Mouse (Mus musculus) kidney, embryonic 16.5 days (tissue): ENCODE data around the gene Atp8a1. TPM values are rescaled to one million over a fixed set of nuclear protein-coding genes. Genes with fewer than 3 reads are reported as not detected.

ENCODE experiments used
- ATAC-seq: fragments of 200-750 bp; cut with Nextera tagmentation; 2 replicates; pipeline ENCODE4 v1.8.0; 2017; ENCODE audit warnings: moderate TSS enrichment; ENCODE audit not compliant: low FRiP score, low TSS enrichment
- H3K27ac ChIP-seq: fragments of 300-500 bp; sonication (generic); 2 replicates; pipeline ENCODE4 v1.5.1; 2014; ENCODE audit warnings: low read length
- H3K27me3 ChIP-seq: fragments of 300-500 bp; sonication (generic); 2 replicates; pipeline ENCODE4 v1.6.1; 2014; ENCODE audit warnings: low read length, control low read depth, mixed read lengths; ENCODE audit not compliant: insufficient read depth
- H3K36me3 ChIP-seq: fragments of 300-500 bp; sonication (generic); 2 replicates; pipeline ENCODE4 v1.6.1; 2014; ENCODE audit warnings: low read length, control low read depth, mixed read lengths; ENCODE audit not compliant: insufficient read depth
- H3K4me1 ChIP-seq: fragments of 300-500 bp; sonication (generic); 2 replicates; pipeline ENCODE4 v1.6.1; 2014; ENCODE audit warnings: low read length, control low read depth, mixed read lengths; ENCODE audit not compliant: insufficient read depth
- H3K4me2 ChIP-seq: fragments of 300-500 bp; sonication (generic); replicated peaks from 2 replicates; pipeline ENCODE4 v1.6.1; 2014; ENCODE audit warnings: low read depth, low read length
- H3K4me3 ChIP-seq: fragments of 300-500 bp; sonication (generic); 2 replicates; pipeline ENCODE4 v1.5.1; 2014; ENCODE audit warnings: mild to moderate bottlenecking, low read length
- H3K9ac ChIP-seq: fragments of 300-500 bp; sonication (generic); replicated peaks from 2 replicates; pipeline ENCODE4 v1.6.1; 2014; ENCODE audit warnings: low read length
- H3K9me3 ChIP-seq: fragments of 300-500 bp; sonication (generic); 2 replicates; pipeline ENCODE4 v1.6.1; 2016; ENCODE audit warnings: low read length, control low read depth
- WGBS: fragments of 180-500 bp; shearing (Covaris S2); extraction: QIAGEN DNeasy Blood & Tissue Kit; methylation state at CpG from one replicate; pipeline ENCODE4 v1.1.7; 2014; 5-methylcytosine and 5-hydroxymethylcytosine counted together
- microRNA-seq: library from miRNA; unstranded; fragments of <30 nt; microRNA quantifications from one replicate; pipeline ENCODE4, GENCODE M21; 2016
- polyA plus RNA-seq: library from polyadenylated mRNA; unstranded; fragments of >200 nt; fragmentation: Nextera tagmentation; extraction: Ambion mirVana; gene quantifications from 2 replicates; pipeline ENCODE4 v1.2.1, GENCODE M21; 2015

Gene Atp8a1
- polyA plus RNA-seq, 1 experiment from 2014 or later: 10.7 TPM

DNA sequence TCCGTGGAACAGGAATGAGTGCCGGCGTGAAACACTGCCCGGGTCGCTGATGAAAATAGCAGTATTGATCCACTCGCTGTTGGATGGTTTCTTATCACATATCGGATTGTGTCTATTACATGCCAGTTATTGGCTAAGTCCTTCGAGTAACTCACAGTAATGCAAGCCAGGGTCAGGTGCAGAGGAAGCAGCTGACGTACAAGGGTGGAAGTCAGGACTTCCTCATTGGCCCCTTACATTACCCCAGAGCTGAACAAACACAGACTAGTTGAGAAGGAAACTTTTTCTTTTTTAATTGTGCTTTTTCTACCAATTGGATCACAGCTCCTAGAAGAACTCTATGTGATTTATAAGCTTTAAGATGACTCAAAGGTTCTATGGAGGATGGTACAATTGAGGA, 247.3 kb downstream of the Atp8a1 start:
- no peak overlapping the region for H3K4me3 ChIP-seq
- peaks cover 14% of the 10 kb centered on the region for H3K4me1 ChIP-seq
- ATAC-seq: no peak
- H3K4me2 ChIP-seq: no peak overlapping the region
- H3K9me3 ChIP-seq: no peaks in the 10 kb centered on the region
- H3K27ac ChIP-seq: no peak overlapping the region
- H3K27me3 ChIP-seq: peaks cover 2% of the 10 kb centered on the region; the same call in 1 of the 2 replicates
- H3K36me3 ChIP-seq: no peaks in the 10 kb centered on the region
- 77% methylated on average over 9 of the region's 9 CpGs for WGBS
- H3K9ac ChIP-seq: no peak overlapping the region

DNA sequence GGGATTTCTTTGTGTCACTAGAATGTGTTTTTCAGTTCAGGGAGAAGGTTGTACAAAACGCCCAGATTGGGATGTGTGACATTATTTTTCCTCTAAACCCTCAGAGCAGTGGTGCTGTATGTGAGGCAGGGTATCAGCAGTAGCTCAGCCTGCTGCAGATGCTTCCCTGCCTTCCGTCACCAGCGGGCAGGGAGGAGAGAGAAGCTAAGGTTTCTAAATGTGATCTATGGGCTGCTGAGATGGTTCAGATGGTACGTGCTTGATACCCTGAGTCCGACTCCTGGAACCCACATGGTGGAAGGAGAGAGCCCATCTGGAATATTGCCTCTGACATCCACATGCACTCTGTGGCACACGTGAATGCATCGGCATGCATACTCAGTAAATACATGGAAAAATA, 251.6 kb downstream of the Atp8a1 start:
- peaks cover 8% of the 10 kb centered on the region; the same call in 1 of the 2 replicates for H3K4me1 ChIP-seq
- H3K9me3 ChIP-seq: no peaks in the 10 kb centered on the region
- ATAC-seq: 0 out of 2 replicates have a peak, but pooled peaks have one; percentile 59
- WGBS: 38% methylated on average over 7 of the region's 7 CpGs
- no peaks in the 10 kb centered on the region for H3K27me3 ChIP-seq
- H3K9ac ChIP-seq: no peak overlapping the region
- no peaks in the 10 kb centered on the region for H3K36me3 ChIP-seq
- H3K4me3 ChIP-seq: no peak overlapping the region
- H3K4me2 ChIP-seq: no peak overlapping the region
- no peak overlapping the region for H3K27ac ChIP-seq

DNA sequence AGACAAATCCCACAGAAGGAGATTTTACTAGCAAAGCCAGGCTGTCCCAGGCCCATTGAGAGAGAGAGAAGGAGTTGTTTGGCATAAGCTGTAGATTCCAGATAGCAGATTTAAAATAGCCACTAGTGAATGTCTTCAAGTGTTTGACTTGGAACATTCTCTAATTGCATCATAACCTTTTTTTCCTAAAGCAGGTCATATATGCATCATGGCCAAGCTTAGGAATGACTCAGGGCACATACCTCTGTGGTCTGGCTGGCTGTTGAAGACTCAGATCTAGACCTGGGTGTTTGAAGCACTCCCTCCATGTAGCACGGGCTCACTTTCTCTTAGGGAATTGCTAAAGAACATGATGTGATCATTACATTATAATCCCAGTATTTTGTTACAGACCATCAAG, 252.2 kb downstream of the Atp8a1 start:
- WGBS: 66% methylated on average over 1 of the region's 1 CpGs
- H3K27ac ChIP-seq: no peak overlapping the region

DNA sequence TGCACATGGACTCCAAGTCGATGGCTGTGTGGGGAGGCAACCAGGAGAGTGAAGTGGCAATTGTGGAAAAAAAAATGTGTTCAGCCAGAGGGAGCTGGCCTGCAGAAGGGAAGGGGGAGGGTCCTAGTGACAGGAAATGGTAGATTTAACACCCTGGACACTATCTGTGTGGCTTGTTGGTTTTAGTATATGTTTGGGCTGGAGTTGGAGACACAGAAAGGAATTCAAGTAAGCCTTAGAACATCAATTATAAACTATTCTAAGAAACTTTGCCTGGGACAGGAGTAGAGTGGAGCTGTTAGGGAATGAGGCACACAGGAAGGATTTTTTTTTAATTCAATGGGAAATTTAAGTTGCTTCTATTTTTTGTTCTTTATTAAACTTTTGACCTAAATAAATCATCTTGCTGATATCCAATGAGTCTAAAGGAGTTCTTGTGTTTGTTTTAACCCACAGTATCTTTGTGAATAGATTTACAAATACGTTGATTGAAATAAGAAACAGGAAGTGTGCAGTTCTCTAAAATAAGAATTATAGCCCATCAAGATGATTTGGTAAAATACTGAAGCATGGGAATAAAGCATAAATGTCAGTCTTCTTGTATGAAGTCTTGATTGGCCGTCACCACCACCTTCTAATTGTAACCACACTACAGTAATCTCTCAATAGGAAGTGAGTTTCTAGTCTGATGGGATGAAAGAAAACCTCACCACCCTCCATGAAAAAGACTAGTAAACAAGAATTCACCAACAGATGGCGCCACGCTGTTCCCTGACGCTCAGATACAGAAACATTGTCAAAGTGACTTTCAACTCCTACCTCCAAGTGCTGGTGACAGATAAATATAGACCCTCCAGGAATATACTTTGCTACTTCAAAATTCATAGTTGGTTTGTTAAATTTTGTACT, 267.3 kb downstream of the Atp8a1 start:
- no peak overlapping the region for H3K4me2 ChIP-seq
- H3K27ac ChIP-seq: peak overlapping the region; percentile 84
- WGBS: 38% methylated on average over 6 of the region's 6 CpGs
- H3K4me3 ChIP-seq: no peak overlapping the region
- peak; percentile 65 for ATAC-seq
- no peaks in the 10 kb centered on the region for H3K36me3 ChIP-seq
- H3K4me1 ChIP-seq: peaks cover 4% of the 10 kb centered on the region; the same call in 1 of the 2 replicates
- H3K27me3 ChIP-seq: no peaks in the 10 kb centered on the region
- H3K9me3 ChIP-seq: no peaks in the 10 kb centered on the region
- H3K9ac ChIP-seq: no peak overlapping the region

More for the DNA sequence above, 252.2 kb downstream of the Atp8a1 start:
- no peak overlapping the region for H3K4me3 ChIP-seq
- H3K9me3 ChIP-seq: no peaks in the 10 kb centered on the region
- no peaks in the 10 kb centered on the region for H3K36me3 ChIP-seq
- peaks cover 4% of the 10 kb centered on the region; the same call in 1 of the 2 replicates for H3K4me1 ChIP-seq
- no peak for ATAC-seq
- H3K27me3 ChIP-seq: no peaks in the 10 kb centered on the region
- H3K9ac ChIP-seq: no peak overlapping the region
- no peak overlapping the region for H3K4me2 ChIP-seq

DNA sequence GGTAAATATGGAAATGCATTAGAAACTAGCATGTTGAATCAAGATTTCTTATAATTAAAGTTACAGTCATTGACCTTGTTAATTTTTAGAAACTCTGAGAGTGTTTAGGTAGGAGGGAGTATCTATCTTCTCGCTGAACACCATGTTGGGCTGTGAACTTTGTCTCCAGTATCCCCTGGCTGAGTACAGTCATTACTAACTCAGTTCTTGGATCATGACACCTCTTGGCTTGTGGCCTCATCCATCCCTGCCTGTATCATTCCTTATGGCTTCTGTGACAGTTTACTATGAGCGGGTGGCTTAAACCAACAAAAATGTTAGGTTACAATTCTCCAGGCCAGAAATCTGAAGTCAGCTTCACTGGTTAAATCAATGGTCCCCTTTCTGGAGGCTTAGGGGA, 271.5 kb downstream of the Atp8a1 start:
- WGBS: 70% methylated on average over 2 of the region's 2 CpGs
- Histone ChIP-seq H3K9me3 (no peaks in the 10 kb centered on the region), H3K27me3 (no peaks in the 10 kb centered on the region), H3K9ac (no peak overlapping the region), H3K4me3 (no peak overlapping the region), H3K4me1 (peaks cover 16% of the 10 kb centered on the region), H3K4me2 (no peak overlapping the region), H3K27ac (no peak overlapping the region), H3K36me3 (no peaks in the 10 kb centered on the region)
- ATAC-seq: no peak

DNA sequence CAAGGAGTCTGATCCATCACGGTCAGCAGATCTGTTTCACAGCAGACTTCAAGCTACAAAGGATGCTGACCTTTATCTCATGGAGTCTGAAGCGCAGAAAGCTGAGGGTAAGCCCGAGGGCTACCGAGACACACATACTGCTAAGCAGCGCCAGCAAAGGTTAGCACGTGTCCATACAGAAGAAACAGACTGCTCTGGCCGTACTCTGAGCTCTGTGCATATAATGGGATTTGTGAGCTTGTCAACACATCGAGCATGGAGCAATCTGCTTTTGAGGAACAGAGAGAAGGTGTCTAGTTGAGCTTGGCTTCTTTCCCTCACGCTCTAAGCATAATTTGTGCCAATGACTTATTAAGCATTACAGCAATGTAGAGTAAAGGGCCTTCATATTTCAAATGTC, 273.2 kb downstream of the Atp8a1 start:
- no peak overlapping the region for H3K4me3 ChIP-seq
- no peaks in the 10 kb centered on the region for H3K9me3 ChIP-seq
- 0 out of 2 replicates have a peak, but pooled peaks have one; percentile 5 for ATAC-seq
- H3K36me3 ChIP-seq: no peaks in the 10 kb centered on the region
- WGBS: 64% methylated on average over 9 of the region's 9 CpGs
- H3K27ac ChIP-seq: peak overlapping the region; percentile 1; the same call in 1 of the 2 replicates
- H3K27me3 ChIP-seq: no peaks in the 10 kb centered on the region
- no peak overlapping the region for H3K9ac ChIP-seq
- peaks cover 12% of the 10 kb centered on the region for H3K4me1 ChIP-seq
- no peak overlapping the region for H3K4me2 ChIP-seq

DNA sequence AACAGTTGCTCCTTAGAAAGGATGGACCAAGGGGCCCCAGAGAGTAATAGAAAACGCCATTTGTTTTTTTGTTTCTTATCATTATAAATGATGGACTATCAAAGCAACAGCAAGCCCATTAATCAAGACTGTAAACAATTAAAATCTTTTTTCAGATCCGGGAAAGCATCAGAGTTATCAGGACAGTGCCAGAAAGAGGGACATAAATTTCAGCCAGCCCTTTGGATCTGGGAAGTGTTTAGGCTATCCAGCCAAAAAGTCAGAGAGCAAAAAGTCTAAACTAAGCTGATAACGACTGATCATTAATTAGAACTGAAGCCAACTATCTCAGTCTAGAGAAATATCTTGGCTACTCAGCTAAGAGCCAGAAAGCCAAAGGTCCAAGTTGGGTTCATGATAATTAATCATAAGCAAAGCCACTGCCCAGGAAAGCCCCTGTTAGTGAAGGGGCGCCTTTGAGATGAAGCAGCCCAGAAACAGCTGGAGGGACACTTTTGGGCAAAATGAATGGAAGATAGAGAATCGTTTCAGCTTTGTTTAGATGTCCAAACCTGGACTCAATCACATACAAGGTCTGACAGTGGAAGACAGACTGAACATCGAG, 274.6 kb downstream of the Atp8a1 start:
- Histone ChIP-seq H3K9ac (no peak overlapping the region), H3K27ac (peak overlapping the region; percentile 3; the same call in 1 of the 2 replicates), H3K4me3 (no peak overlapping the region), H3K9me3 (no peaks in the 10 kb centered on the region), H3K36me3 (no peaks in the 10 kb centered on the region), H3K4me1 (peaks cover 12% of the 10 kb centered on the region; the same call in 1 of the 2 replicates), H3K27me3 (no peaks in the 10 kb centered on the region), H3K4me2 (no peak overlapping the region)
- WGBS: 42% methylated on average over 6 of the region's 6 CpGs
- peak; percentile 88 for ATAC-seq

Small RNA genes lying within 50 kb of the gene (microRNA-seq; reads per million reads assigned to microRNA genes)
- gene Gm23617: not detected

Other genes with a start within 250 kb of the Atp8a1 start
- gene Shisa3, start 239.6 kb downstream of the Atp8a1 start, polyA plus RNA-seq: 92.3 and 109 TPM in 2 replicates
- gene Gm5108, start 94.2 kb upstream of the Atp8a1 start, polyA plus RNA-seq: not detected in 2 replicates
- gene Gm21905, start 99.0 kb upstream of the Atp8a1 start, polyA plus RNA-seq: not detected in 2 replicates
- gene Grxcr1, start 184.4 kb upstream of the Atp8a1 start, polyA plus RNA-seq: not detected in 2 replicates